Mouse (Mus musculus) lung, embryonic 16.5 days (tissue): ENCODE data around the gene Lrrc25. TPM values are rescaled to one million over a fixed set of nuclear protein-coding genes. Genes with fewer than 3 reads are reported as not detected.
"Not testable (repeated sequence)": the region's sequence is repeated elsewhere in the genome, so short reads cannot be mapped to it uniquely, and the experiment has no call there.

Experiments used
- ATAC-seq: fragments of 200-750 bp; cut with Nextera tagmentation; 2 replicates; pipeline ENCODE4 v1.8.0; 2017; ENCODE audit warnings: low read depth, mild to moderate bottlenecking, moderate library complexity
- H3K27ac ChIP-seq: fragments of 300-500 bp; sonication (generic); 2 replicates; pipeline ENCODE4 v1.5.1; 2014; ENCODE audit warnings: mild to moderate bottlenecking, control low read depth, low read length
- H3K27me3 ChIP-seq: fragments of 300-500 bp; sonication (generic); 2 replicates; pipeline ENCODE4 v1.6.1; 2014; ENCODE audit warnings: low read depth, low read length, mixed read lengths; ENCODE audit not compliant: control insufficient read depth, insufficient read depth
- H3K36me3 ChIP-seq: fragments of 300-500 bp; sonication (generic); 2 replicates; pipeline ENCODE4 v1.6.1; 2014; ENCODE audit warnings: low read length; ENCODE audit not compliant: control insufficient read depth, insufficient read depth
- H3K4me1 ChIP-seq: fragments of 300-500 bp; sonication (generic); replicated peaks from 2 replicates; pipeline ENCODE4 v1.6.1; 2014; ENCODE audit warnings: low read length, mixed read lengths; ENCODE audit not compliant: control insufficient read depth, insufficient read depth
- H3K4me2 ChIP-seq: fragments of 300-500 bp; sonication (generic); 2 replicates; pipeline ENCODE4 v1.6.1; 2014; ENCODE audit warnings: low read depth, low read length, control low read depth
- H3K4me3 ChIP-seq: fragments of 300-500 bp; sonication (generic); 2 replicates; pipeline ENCODE4 v1.5.1; 2014; ENCODE audit warnings: mild to moderate bottlenecking, low read length, control low read depth
- H3K9ac ChIP-seq: fragments of 300-500 bp; sonication (generic); 2 replicates; pipeline ENCODE4 v1.6.1; 2014; ENCODE audit warnings: low read length, control low read depth
- H3K9me3 ChIP-seq: fragments of 300-500 bp; sonication (generic); 2 replicates; pipeline ENCODE4 v1.6.1; 2016; ENCODE audit warnings: low read length; ENCODE audit not compliant: control insufficient read depth
- WGBS: fragments of 180-500 bp; shearing (Covaris S2); extraction: QIAGEN DNeasy Blood & Tissue Kit; methylation state at CpG from one replicate; pipeline ENCODE4 v1.1.7; 2014; 5-methylcytosine and 5-hydroxymethylcytosine counted together
- polyA plus RNA-seq: library from polyadenylated mRNA; unstranded; fragments of >200 nt; fragmentation: Nextera tagmentation; extraction: Ambion mirVana; gene quantifications from 2 replicates; pipeline ENCODE4 v1.2.1, GENCODE M21; 2015

Gene Lrrc25
- polyA plus RNA-seq, 1 experiment from 2014 or later = 2.0 TPM

GRCm38 (mm10) chr8:70587955-70588354 lies 28.0 kb upstream of the Lrrc25 start:
- H3K36me3 ChIP-seq = peaks cover 27% of the 10 kb centered on the region
- H3K4me3 ChIP-seq, H3K9me3 ChIP-seq, H3K4me2 ChIP-seq, ATAC-seq, H3K27me3 ChIP-seq, H3K4me1 ChIP-seq, H3K27ac ChIP-seq, H3K9ac ChIP-seq: not testable (repeated sequence)
- 92% methylated on average over 4 of the region's 4 CpGs for WGBS

DNA sequence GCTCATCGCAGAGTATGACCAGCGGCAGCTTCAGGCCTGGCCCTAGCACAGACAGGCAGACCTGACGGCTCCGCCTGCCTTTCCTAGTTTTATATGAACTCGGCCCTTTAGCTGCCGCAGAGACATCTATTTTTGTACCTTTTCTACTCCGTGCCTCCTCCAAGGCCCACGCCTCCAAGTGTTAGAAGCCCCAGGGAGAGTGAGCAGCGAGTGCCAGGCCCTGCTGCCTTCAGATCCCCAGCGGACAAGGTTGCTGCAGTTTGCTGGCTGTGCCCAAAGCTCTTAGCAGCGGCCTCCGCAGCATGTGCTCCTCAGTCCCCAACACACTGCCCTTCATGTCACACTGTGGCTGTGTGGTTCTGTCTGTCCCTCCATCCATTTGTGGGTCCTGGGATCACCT lies 24.4 kb upstream of the Lrrc25 start:
- H3K4me3 ChIP-seq = no peak overlapping the region
- H3K4me2 ChIP-seq = no peak overlapping the region
- no peak overlapping the region for H3K9ac ChIP-seq
- no peak overlapping the region for H3K27ac ChIP-seq
- H3K9me3 ChIP-seq = no peaks in the 10 kb centered on the region
- H3K27me3 ChIP-seq = no peaks in the 10 kb centered on the region
- peaks cover 17% of the 10 kb centered on the region for H3K4me1 ChIP-seq
- 87% methylated on average over 12 of the region's 12 CpGs for WGBS
- H3K36me3 ChIP-seq = peaks cover 21% of the 10 kb centered on the region
- ATAC-seq = no peak

DNA sequence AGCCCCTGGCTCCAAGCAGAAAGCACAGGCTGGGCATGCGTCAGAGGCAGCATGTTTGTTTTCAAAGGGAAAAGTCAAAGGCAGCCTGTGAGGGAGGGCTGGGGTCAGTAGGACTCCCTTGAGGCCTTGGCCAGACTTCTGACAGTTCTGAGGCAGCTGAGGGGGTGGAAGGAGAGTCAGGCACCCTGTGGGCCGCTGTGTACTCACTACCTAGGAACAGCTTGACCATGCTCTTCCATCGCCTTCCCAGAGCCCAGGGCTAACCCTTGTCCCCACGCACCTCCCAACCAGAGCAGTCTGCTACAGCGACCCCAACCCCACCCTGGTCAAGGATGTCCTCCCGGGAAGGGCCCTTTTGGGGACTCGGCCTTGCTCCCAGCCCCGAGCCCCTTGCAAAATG lies 22.8 kb upstream of the Lrrc25 start:
- H3K36me3 ChIP-seq = peaks cover 20% of the 10 kb centered on the region
- no peak for ATAC-seq
- no peaks in the 10 kb centered on the region for H3K27me3 ChIP-seq
- H3K9me3 ChIP-seq = no peaks in the 10 kb centered on the region
- peak overlapping the region; percentile 75 for H3K27ac ChIP-seq
- H3K4me3 ChIP-seq = no peak overlapping the region
- peaks cover 28% of the 10 kb centered on the region for H3K4me1 ChIP-seq
- H3K9ac ChIP-seq = no peak overlapping the region
- WGBS = 32% methylated on average over 8 of the region's 8 CpGs
- H3K4me2 ChIP-seq = peak overlapping the region; percentile 99

- WGBS = under 1% methylated on average over 38 of the region's 40 CpGs
- peak; percentile 90 for ATAC-seq
- peak within 1 kb of the TSS; percentile 66 for H3K9ac ChIP-seq
- H3K4me3 ChIP-seq = peak within 1 kb of the TSS; percentile 67
- no peaks in the 10 kb centered on the region for H3K9me3 ChIP-seq
- peaks cover 35% of the 10 kb centered on the region for H3K4me1 ChIP-seq
- peak within 1 kb of the TSS; percentile 75 for H3K27ac ChIP-seq
- H3K27me3 ChIP-seq = no peaks in the 10 kb centered on the region
- peaks cover 20% of the 10 kb centered on the region for H3K36me3 ChIP-seq
- H3K4me2 ChIP-seq = peak within 1 kb of the TSS; percentile 99
Observed at GRCm38 (mm10) chr8:70593961-70594609, 21.9 kb upstream of the Lrrc25 start, which contains the start of gene Isyna1. TSS of gene Isyna1 (plus strand) at chr8:70594373.

DNA sequence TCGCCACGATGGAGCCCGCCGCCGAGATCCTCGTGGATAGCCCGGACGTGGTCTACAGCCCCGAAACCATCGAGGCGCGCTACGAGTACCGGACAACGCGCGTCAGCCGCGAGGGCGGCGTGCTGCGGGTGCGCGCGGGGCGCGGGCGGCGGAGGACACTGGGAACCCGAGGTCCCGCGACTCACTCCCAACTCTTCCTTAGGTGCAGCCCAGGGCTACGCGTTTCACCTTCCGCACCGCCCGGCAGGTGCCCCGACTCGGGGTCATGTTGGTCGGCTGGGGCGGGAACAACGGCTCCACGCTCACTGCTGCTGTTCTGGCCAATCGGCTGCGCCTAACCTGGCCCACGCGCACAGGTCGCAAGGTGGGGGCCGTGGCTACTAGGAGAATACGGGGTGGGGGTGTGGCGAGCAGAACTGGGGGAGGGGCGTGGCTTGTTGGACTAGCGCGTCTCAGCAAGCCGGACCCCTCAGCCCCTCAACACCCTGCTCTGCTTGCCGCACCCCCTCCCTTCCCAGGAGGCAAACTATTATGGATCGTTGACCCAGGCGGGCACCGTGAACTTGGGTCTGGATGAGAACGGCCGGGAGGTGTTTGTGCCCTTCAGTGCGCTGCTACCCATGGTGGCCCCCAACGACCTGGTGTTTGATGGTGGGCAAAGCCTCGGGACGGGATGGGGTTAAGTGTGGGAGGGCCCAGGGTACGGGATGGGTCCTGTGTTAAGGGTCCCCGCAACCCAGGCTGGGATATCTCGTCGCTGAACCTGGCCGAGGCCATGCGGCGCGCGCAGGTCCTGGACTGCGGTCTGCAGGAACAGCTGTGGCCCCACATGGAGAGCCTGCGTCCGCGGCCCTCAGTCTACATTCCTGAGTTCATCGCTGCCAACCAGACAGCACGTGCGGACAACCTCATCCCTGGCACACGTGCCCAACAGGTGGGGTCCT lies 21.1 kb upstream of the Lrrc25 start:
- Histone ChIP-seq H3K4me2 (peak overlapping the region; percentile 99), H3K9me3 (no peaks in the 10 kb centered on the region), H3K9ac (peak overlapping the region; percentile 66), H3K4me3 (peak overlapping the region; percentile 67), H3K27me3 (no peaks in the 10 kb centered on the region), H3K27ac (peak overlapping the region; percentile 75), H3K4me1 (peaks cover 42% of the 10 kb centered on the region), H3K36me3 (peaks cover 18% of the 10 kb centered on the region)
- 8% methylated on average over 82 of the region's 82 CpGs for WGBS
- peak; percentile 1; the same call in 1 of the 2 replicates for ATAC-seq

DNA sequence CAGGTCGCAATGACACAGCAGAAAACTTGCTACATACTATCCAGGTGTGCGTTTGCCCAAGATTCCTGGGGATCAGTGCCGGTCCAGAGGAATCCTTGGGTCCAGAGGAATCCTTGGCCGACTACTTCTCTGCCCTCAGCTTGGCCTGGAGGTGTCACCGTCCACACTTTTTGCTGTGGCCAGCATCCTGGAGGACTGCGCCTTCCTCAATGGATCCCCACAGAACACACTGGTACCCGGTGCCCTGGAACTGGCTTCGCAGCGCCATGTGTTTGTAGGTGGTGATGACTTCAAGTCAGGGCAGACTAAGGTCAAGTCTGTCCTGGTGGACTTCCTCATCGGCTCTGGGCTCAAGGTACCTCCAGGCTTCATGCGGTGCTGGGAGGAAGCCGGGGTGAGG lies 20.1 kb upstream of the Lrrc25 start:
- H3K9me3 ChIP-seq = no peaks in the 10 kb centered on the region
- no peaks in the 10 kb centered on the region for H3K27me3 ChIP-seq
- no peak overlapping the region for H3K4me3 ChIP-seq
- H3K4me1 ChIP-seq = peaks cover 50% of the 10 kb centered on the region
- H3K4me2 ChIP-seq = no peak overlapping the region
- ATAC-seq = no peak
- H3K9ac ChIP-seq = no peak overlapping the region
- WGBS = 88% methylated on average over 12 of the region's 12 CpGs
- H3K36me3 ChIP-seq = peaks cover 13% of the 10 kb centered on the region
- no peak overlapping the region for H3K27ac ChIP-seq

DNA sequence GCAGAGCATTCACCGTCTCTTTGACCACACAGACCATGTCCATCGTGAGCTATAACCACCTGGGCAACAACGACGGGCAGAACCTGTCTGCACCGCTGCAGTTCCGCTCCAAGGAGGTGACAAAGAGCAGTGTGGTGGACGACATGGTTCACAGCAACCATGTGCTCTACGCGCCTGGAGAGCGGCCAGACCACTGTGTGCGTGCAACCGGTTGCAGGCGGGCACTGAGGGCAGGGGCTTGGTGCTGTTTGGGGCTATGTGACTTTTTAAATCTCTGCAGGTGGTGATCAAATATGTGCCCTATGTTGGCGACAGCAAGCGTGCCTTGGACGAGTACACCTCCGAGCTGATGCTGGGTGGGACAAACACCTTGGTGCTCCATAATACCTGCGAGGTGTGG lies 19.7 kb upstream of the Lrrc25 start:
- Histone ChIP-seq H3K9me3 (no peaks in the 10 kb centered on the region), H3K27ac (no peak overlapping the region), H3K4me1 (peaks cover 54% of the 10 kb centered on the region), H3K4me2 (no peak overlapping the region), H3K27me3 (no peaks in the 10 kb centered on the region), H3K9ac (no peak overlapping the region), H3K36me3 (peaks cover 13% of the 10 kb centered on the region), H3K4me3 (no peak overlapping the region)
- WGBS = 93% methylated on average over 18 of the region's 18 CpGs
- ATAC-seq = no peak

- Histone ChIP-seq H3K4me3 (no peak overlapping the region), H3K36me3 (peaks cover 9% of the 10 kb centered on the region; the same call in 1 of the 2 replicates), H3K4me1 (peaks cover 59% of the 10 kb centered on the region), H3K9ac (no peak overlapping the region), H3K27me3 (no peaks in the 10 kb centered on the region), H3K9me3 (no peaks in the 10 kb centered on the region), H3K4me2 (no peak overlapping the region), H3K27ac (no peak overlapping the region)
- 81% methylated on average over 17 of the region's 17 CpGs for WGBS
- ATAC-seq = no peak
Observed at GRCm38 (mm10) chr8:70596775-70597416, 19.1 kb upstream of the Lrrc25 start.
